Mouse (Mus musculus) CH12.LX (cell line): ENCODE data around the gene Idh1. TPM values are rescaled to one million over a fixed set of nuclear protein-coding genes. Genes with fewer than 3 reads are reported as not detected.

Experiments used
- DNase-seq: peaks from one replicate; pipeline ENCODE4 v3.0.0-alpha.2; 2013; ENCODE audit errors: extremely low read depth
- H3K27ac ChIP-seq: 2 replicates; pipeline ENCODE4 v1.5.1; 2012; ENCODE audit warnings: low read depth, mild to moderate bottlenecking, control low read depth, moderate library complexity; ENCODE audit not compliant: insufficient read depth
- H3K27me3 ChIP-seq: replicated peaks from 2 replicates; pipeline ENCODE3; 2012; ENCODE audit warnings: inconsistent platforms
- H3K36me3 ChIP-seq, 2 experiments: replicated peaks in 1 of 2; 2 replicates each; pipeline versions ENCODE3 to v1.6.1; 2012; ENCODE audit warnings: inconsistent platforms in 1 of 2, low read length in 1 of 2, mild to moderate bottlenecking in 1 of 2, mixed read lengths in 1 of 2, moderate library complexity in 1 of 2; ENCODE audit not compliant: control insufficient read depth in 1 of 2, insufficient read depth in 1 of 2
- H3K4me1 ChIP-seq, 2 experiments: 2 replicates each; pipeline ENCODE4 v1.6.1; 2012; ENCODE audit warnings: inconsistent platforms in 1 of 2, moderate library complexity in 1 of 2; ENCODE audit not compliant: insufficient read depth in 2 of 2, control insufficient read depth in 1 of 2
- H3K4me2 ChIP-seq: 2 replicates; pipeline ENCODE4 v1.6.1; 2012; ENCODE audit warnings: low read depth, mild to moderate bottlenecking, control low read depth; ENCODE audit not compliant: poor library complexity, insufficient read depth, severe bottlenecking
- H3K4me3 ChIP-seq, 3 experiments: fragments of 150-350 bp in 1 of 3; sonication (generic) in 1 of 3; replicated peaks in 1 of 3; 2 replicates each; pipeline versions ENCODE3 to v1.5.1; 2011 to 2012; ENCODE audit warnings: low read depth in 2 of 3, low read length in 2 of 3, mild to moderate bottlenecking in 2 of 3, moderate library complexity in 2 of 3, control low read depth in 1 of 3, improper control_type of control experiment in 1 of 3, inconsistent platforms in 1 of 3, mixed read lengths in 1 of 3; ENCODE audit not compliant: poor library complexity in 1 of 3
- H3K79me2 ChIP-seq: replicated peaks from 2 replicates; pipeline ENCODE4 v1.6.1; 2012; ENCODE audit warnings: mild to moderate bottlenecking, moderate library complexity; ENCODE audit not compliant: control insufficient read depth, poor library complexity, insufficient read depth, severe bottlenecking; ENCODE audit errors: extremely low read depth
- H3K9ac ChIP-seq: 2 replicates; pipeline ENCODE4 v1.6.1; 2012; ENCODE audit warnings: low read depth, mild to moderate bottlenecking, control low read depth, moderate library complexity; ENCODE audit not compliant: insufficient read depth
- H3K9me3 ChIP-seq: replicated peaks from 2 replicates; pipeline ENCODE3; 2012; ENCODE audit warnings: low read length, inconsistent platforms, mixed read lengths
- CTCF ChIP-seq, 2 experiments: IDR thresholded peaks in 1 of 2; conservative IDR thresholded peaks in 1 of 2; 2 replicates each; pipeline ENCODE4 v1.5.1; 2011 to 2012; ENCODE audit warnings: low read depth in 2 of 2, low read length in 2 of 2, improper control_type of control experiment in 1 of 2, inconsistent platforms in 1 of 2, mild to moderate bottlenecking in 1 of 2, moderate library complexity in 1 of 2
- E2F4 ChIP-seq: IDR thresholded peaks from 2 replicates; pipeline ENCODE4 v1.6.1; 2011; ENCODE audit warnings: low read depth, low read length, improper control_type of control experiment; ENCODE audit not compliant: insufficient replicate concordance
- EP300 ChIP-seq: IDR thresholded peaks from 2 replicates; pipeline ENCODE4 v1.6.1; 2011; ENCODE audit warnings: low read length, improper control_type of control experiment
- GABPA ChIP-seq: IDR thresholded peaks from 2 replicates; pipeline ENCODE4 v1.6.1; 2012; ENCODE audit warnings: low read depth, low read length, improper control_type of control experiment, inconsistent platforms; ENCODE audit not compliant: insufficient replicate concordance
- IRF4 ChIP-seq: IDR thresholded peaks from 2 replicates; pipeline ENCODE4 v1.6.1; 2014; ENCODE audit warnings: low read depth, mild to moderate bottlenecking, inconsistent platforms, low read length, improper control_type of control experiment
- KAT2A ChIP-seq: IDR thresholded peaks from 2 replicates; pipeline ENCODE4 v1.6.1; 2012; ENCODE audit warnings: low read length, improper control_type of control experiment, inconsistent platforms; ENCODE audit not compliant: insufficient replicate concordance
- MAFK ChIP-seq: IDR thresholded peaks from 2 replicates; pipeline ENCODE4 v1.6.1; 2011; ENCODE audit warnings: low read length, improper control_type of control experiment; ENCODE audit not compliant: insufficient replicate concordance
- MAZ ChIP-seq: IDR thresholded peaks from 2 replicates; pipeline ENCODE4 v1.6.1; 2012; ENCODE audit warnings: low read depth, mild to moderate bottlenecking, inconsistent platforms, low read length, improper control_type of control experiment, moderate library complexity
- MEF2A ChIP-seq: IDR thresholded peaks from 2 replicates; pipeline ENCODE4 v1.6.1; 2014; ENCODE audit warnings: low read depth, mild to moderate bottlenecking, inconsistent platforms, low read length, improper control_type of control experiment, borderline replicate concordance
- MYC ChIP-seq: IDR thresholded peaks from 2 replicates; pipeline ENCODE4 v1.6.1; 2011; ENCODE audit warnings: low read depth, mild to moderate bottlenecking, improper control_type of control experiment, low read length
- NELFE ChIP-seq: IDR thresholded peaks from 2 replicates; pipeline ENCODE4 v1.6.1; 2011; ENCODE audit warnings: low read depth, low read length, improper control_type of control experiment
- POLR2AphosphoS2 ChIP-seq: IDR thresholded peaks from 2 replicates; pipeline ENCODE4 v1.6.1; 2011; ENCODE audit warnings: low read depth, low read length, improper control_type of control experiment
- RAD21 ChIP-seq: IDR thresholded peaks from 2 replicates; pipeline ENCODE4 v1.6.1; 2011; ENCODE audit warnings: low read depth, mild to moderate bottlenecking, low read length, improper control_type of control experiment, moderate library complexity
- SMC3 ChIP-seq: IDR thresholded peaks from 2 replicates; pipeline ENCODE4 v1.6.1; 2011; ENCODE audit warnings: low read depth, low read length, improper control_type of control experiment
- TCF12 ChIP-seq: IDR thresholded peaks from 2 replicates; pipeline ENCODE4 v1.6.1; 2014; ENCODE audit warnings: low read depth, mild to moderate bottlenecking, inconsistent platforms, low read length, improper control_type of control experiment
- UBTF ChIP-seq: IDR thresholded peaks from 2 replicates; pipeline ENCODE4 v1.6.1; 2012; ENCODE audit warnings: low read depth, mild to moderate bottlenecking, inconsistent platforms, low read length, improper control_type of control experiment, moderate library complexity
- USF2 ChIP-seq: conservative IDR thresholded peaks from 2 replicates; pipeline ENCODE4 v1.6.1; 2011; ENCODE audit warnings: low read depth, low read length, improper control_type of control experiment
- ZMIZ1 ChIP-seq: IDR thresholded peaks from 2 replicates; pipeline ENCODE4 v1.6.1; 2012; ENCODE audit warnings: low read depth, mild to moderate bottlenecking, inconsistent platforms, low read length, improper control_type of control experiment
- ZNF384 ChIP-seq: IDR thresholded peaks from 2 replicates; pipeline ENCODE4 v1.6.1; 2012; ENCODE audit warnings: low read depth, low read length, improper control_type of control experiment, inconsistent platforms
- dilution Hi-C: fragments of 300-500 bp; cut with MboI; formaldehyde crosslinking; loops from 2 replicates; pipeline ENCODE4 v1.14.3; 2020; ENCODE audit warnings: low sequenced_read_pairs; ENCODE audit not compliant: extremely low pct_unique_long_range_greater_than_20kb, extremely low pct_ligation_motif_present
- in situ Hi-C: fragments of 300-500 bp; cut with MboI; formaldehyde crosslinking; loops from 3 replicates; pipeline ENCODE4 v1.14.3; 2019; ENCODE audit warnings: low sequenced_read_pairs, low pct_ligation_motif_present, low pct_unique_long_range_greater_than_20kb, mixed read lengths
- polyA plus RNA-seq: library from polyadenylated mRNA; unstranded; fragments of >175 nt; gene quantifications from 2 replicates; pipeline ENCODE4 v1.2.1, GENCODE M21; 2012; ENCODE audit warnings: low read depth; ENCODE audit not compliant: insufficient read length
- total RNA-seq, 2 experiments: library from RNA; depleted of rRNA; stranded (reverse); fragments of 300-350 nt in 1 of 2; fragments of >200 nt in 1 of 2; gene quantifications; 2 replicates each; pipeline ENCODE4 v1.2.3; 2012 to 2014

Idh1 gene
- total and polyA plus RNA-seq, 3 experiments, result 9.3 to 23.4 (median 11.1) TPM

GRCm38 (mm10) chr1:65181459-65181858 is 4.8 kb downstream of the Idh1 start:
- Histone ChIP-seq H3K4me3 (no peak overlapping the region), H3K27ac (no peak overlapping the region), H3K27me3 (no peaks in the 10 kb centered on the region), H3K4me2 (no peak overlapping the region), H3K4me1 (peaks cover 2 to 4% of the 10 kb centered on the region in 2 experiments; a peak in 2 of 4 replicates), H3K9me3 (no peaks in the 10 kb centered on the region), H3K36me3 (no peaks in the 10 kb centered on the region), H3K9ac (no peak overlapping the region), H3K79me2 (no peaks in the 10 kb centered on the region)
- dilution Hi-C loops (no loop called here), in situ Hi-C loops (no loop called here)
- TF ChIP-seq RAD21 (no peak), IRF4 (no peak), EP300 (no peak), MYC (no peak), GABPA (no peak), SMC3 (no peak), USF2 (no peak), MEF2A (no peak)
- no peak for DNase-seq

GRCm38 (mm10) chr1:65179634-65180249 is 6.6 kb downstream of the Idh1 start:
- no peak overlapping the region for H3K27ac ChIP-seq

More at GRCm38 (mm10) chr1:65179634-65180249, 6.6 kb downstream of the Idh1 start:
- H3K4me3 ChIP-seq, result peak overlapping the region; percentile 64 to 81 (median 66)
- TF ChIP-seq SMC3 (peak; percentile 38; the same call in 1 of the 2 replicates), RAD21 (peak; percentile 48), ZNF384 (no peak), ZMIZ1 (no peak), EP300 (no peak), E2F4 (0 out of 2 replicates have a peak, but pooled peaks have one; percentile 30), MAZ (no peak), CTCF (conservative IDR thresholded peaks at IDR 0.05 in 1 of 2, IDR thresholded peaks at IDR 0.05 in 1 of 2; ENCODE audit: low read depth in 2 of 2, low read length in 2 of 2) (peak; percentile 60 to 79), NELFE (0 out of 2 replicates have a peak, but pooled peaks have one; percentile 7), TCF12 (no peak), KAT2A (no peak), UBTF (no peak), MAFK (no peak), USF2 (no peak), POLR2AphosphoS2 (no peak), GABPA (no peak)
- no peaks in the 10 kb centered on the region for H3K9me3 ChIP-seq
- peak; percentile 91 for DNase-seq
- no peaks in the 10 kb centered on the region; a peak in 1 of 4 replicates for H3K4me1 ChIP-seq
- no peaks in the 10 kb centered on the region for H3K36me3 ChIP-seq
- dilution Hi-C loops (no loop called here), in situ Hi-C loops (loop anchor here (10.0 kb wide), 1 partner anchor 65 kb away; the partner anchor contains the start of gene Gm28845)
- no peaks in the 10 kb centered on the region for H3K27me3 ChIP-seq
- peak overlapping the region; percentile 93 for H3K4me2 ChIP-seq
- H3K9ac ChIP-seq, result peak overlapping the region; percentile 21; the same call in 1 of the 2 replicates
- no peaks in the 10 kb centered on the region for H3K79me2 ChIP-seq
